ENCODE assay signal across 17 mouse cellular contexts in genomic region chr1:159629822-159630589, GRCm38 (mm10).
DNase-seq lines count a peak whose midpoint lies in the region; ATAC-seq and TF ChIP-seq lines count a peak whose summit lies in the region.
"Had no signal": no experiment of that assay in that cellular context is flagged by ENCODE, and none has a peak within 500 bp of the region (broad histone marks: within the 10 kb centered on the region; RNA-seq: fewer than 3 reads in every experiment).

No protein-coding gene starts in this region.

- H3K9ac ChIP-seq in hindbrain, embryonic 11.5 days (ENCODE audit: low read depth, low read length), result no peak overlapping the region
- H3K9ac ChIP-seq in hindbrain, embryonic 16.5 days (ENCODE audit: low read depth, low read length), result no peak overlapping the region
- H3K9ac ChIP-seq in midbrain, embryonic 11.5 days (ENCODE audit: low read length), result no peak overlapping the region
- no peak overlapping the region for H3K9ac ChIP-seq in midbrain, embryonic 15.5 days
- no peak overlapping the region for H3K9ac ChIP-seq in midbrain, embryonic 14.5 days (replicated peaks; ENCODE audit: low read length)
- H3K9ac ChIP-seq: embryonic facial prominence, embryonic 12.5 days; forebrain, embryonic 15.5 days; heart, embryonic 12.5 days had no signal

- no peak overlapping the region for H3K27ac ChIP-seq in hindbrain, embryonic 11.5 days (ENCODE audit: low read depth, low read length)
- no peak overlapping the region for H3K27ac ChIP-seq in hindbrain, embryonic 16.5 days (ENCODE audit: low read depth, low read length)
- H3K27ac ChIP-seq in midbrain, embryonic 11.5 days (ENCODE audit: low read depth, low read length), result no peak overlapping the region
- H3K27ac ChIP-seq in midbrain, embryonic 15.5 days, result no peak overlapping the region
- H3K27ac ChIP-seq in midbrain, embryonic 14.5 days (replicated peaks; ENCODE audit: low read depth, low read length), result no peak overlapping the region
- H3K27ac ChIP-seq: embryonic facial prominence, embryonic 12.5 days; forebrain, embryonic 15.5 days; heart, adult 2 months had no signal

- ATAC-seq in hindbrain, embryonic 11.5 days (ENCODE audit: low FRiP score), result peak; percentile 59
- no peak for ATAC-seq in hindbrain, embryonic 16.5 days
- peak; percentile 50; the same call in 1 of the 2 replicates for ATAC-seq in midbrain, embryonic 11.5 days (ENCODE audit: low FRiP score)
- ATAC-seq in midbrain, embryonic 15.5 days (replicated peaks), result no peak
- no peak; the same call in 1 of the 2 replicates for ATAC-seq in midbrain, embryonic 14.5 days (ENCODE audit: low FRiP score, low TSS enrichment)
- ATAC-seq: forebrain, embryonic 15.5 days had no signal

- 70% methylated on average over 5 of the region's 5 CpGs for WGBS in hindbrain, embryonic 11.5 days
- WGBS in hindbrain, embryonic 16.5 days, result 48% methylated on average over 5 of the region's 5 CpGs
- 73% methylated on average over 5 of the region's 5 CpGs for WGBS in midbrain, embryonic 11.5 days
- WGBS in midbrain, embryonic 15.5 days, result 54% methylated on average over 5 of the region's 5 CpGs
- 50% methylated on average over 5 of the region's 5 CpGs for WGBS in midbrain, embryonic 14.5 days
- 69% methylated on average over 5 of the region's 5 CpGs for WGBS in lung, adult 2 months

- DNase-seq in hindbrain, embryonic 11.5 days (ENCODE audit: low spot score), result no peak
- DNase-seq in midbrain, embryonic 11.5 days (ENCODE audit: low spot score, missing footprints), result no peak
- peak; percentile 23 for DNase-seq in brain, embryonic 14.5 days (ENCODE audit: low read depth)
- peak; percentile 28 for DNase-seq in midbrain, embryonic 14.5 days
- no peak for DNase-seq in lung, adult 2 months
- DNase-seq in lung, postnatal 25 days (ENCODE audit: low spot score), result no peak
- DNase-seq: adrenal gland, postnatal 10 days; cerebellum, adult 11-12 months; cerebellum, adult 9-10 months; cerebellum, postnatal 25 days; gastrocnemius, postnatal 36 days; heart, adult 2 months had no signal

- no peaks in the 10 kb centered on the region for H3K27me3 ChIP-seq in hindbrain, embryonic 11.5 days (ENCODE audit: control insufficient read depth, insufficient read depth, low read length)
- H3K27me3 ChIP-seq in hindbrain, embryonic 16.5 days (replicated peaks; ENCODE audit: control insufficient read depth, insufficient read depth, low read length), result no peaks in the 10 kb centered on the region
- no peaks in the 10 kb centered on the region for H3K27me3 ChIP-seq in midbrain, embryonic 11.5 days (ENCODE audit: control insufficient read depth, insufficient read depth, low read length)
- H3K27me3 ChIP-seq in midbrain, embryonic 15.5 days (replicated peaks), result no peaks in the 10 kb centered on the region
- no peaks in the 10 kb centered on the region for H3K27me3 ChIP-seq in midbrain, embryonic 14.5 days (ENCODE audit: control insufficient read depth, insufficient read depth, low read length)
- H3K27me3 ChIP-seq: embryonic facial prominence, embryonic 12.5 days; forebrain, embryonic 15.5 days; heart, embryonic 12.5 days had no signal

- no peaks in the 10 kb centered on the region for H3K4me1 ChIP-seq in hindbrain, embryonic 11.5 days (replicated peaks; ENCODE audit: control insufficient read depth, insufficient read depth, low read length)
- no peaks in the 10 kb centered on the region; the same call in 1 of the 2 replicates for H3K4me1 ChIP-seq in hindbrain, embryonic 16.5 days (ENCODE audit: control insufficient read depth, insufficient read depth, low read depth, low read length)
- no peaks in the 10 kb centered on the region for H3K4me1 ChIP-seq in midbrain, embryonic 11.5 days (ENCODE audit: control insufficient read depth, insufficient read depth, low read length)
- 0 out of 2 replicates have a peak, but pooled peaks cover 3% of the 10 kb centered on the region for H3K4me1 ChIP-seq in midbrain, embryonic 15.5 days
- H3K4me1 ChIP-seq in midbrain, embryonic 14.5 days (ENCODE audit: control insufficient read depth, insufficient read depth, low read length), result peaks cover 5% of the 10 kb centered on the region; the same call in 1 of the 2 replicates
- H3K4me1 ChIP-seq in lung, adult 2 months (ENCODE audit: control insufficient read depth, insufficient read depth, low read length), result no peaks in the 10 kb centered on the region
- H3K4me1 ChIP-seq: embryonic facial prominence, embryonic 12.5 days; forebrain, embryonic 15.5 days; heart, embryonic 12.5 days had no signal

- H3K36me3 ChIP-seq in hindbrain, embryonic 11.5 days (ENCODE audit: control insufficient read depth, insufficient read depth, low read length), result no peaks in the 10 kb centered on the region
- H3K36me3 ChIP-seq in hindbrain, embryonic 16.5 days (ENCODE audit: control insufficient read depth, insufficient read depth, low read length), result no peaks in the 10 kb centered on the region
- H3K36me3 ChIP-seq in midbrain, embryonic 11.5 days (ENCODE audit: control insufficient read depth, insufficient read depth, low read length), result no peaks in the 10 kb centered on the region
- H3K36me3 ChIP-seq in midbrain, embryonic 15.5 days (replicated peaks), result no peaks in the 10 kb centered on the region
- no peaks in the 10 kb centered on the region for H3K36me3 ChIP-seq in midbrain, embryonic 14.5 days (ENCODE audit: control insufficient read depth, insufficient read depth, low read length)
- H3K36me3 ChIP-seq: embryonic facial prominence, embryonic 12.5 days; forebrain, embryonic 15.5 days; heart, embryonic 12.5 days had no signal

- no peak overlapping the region for H3K4me2 ChIP-seq in hindbrain, embryonic 11.5 days (replicated peaks; ENCODE audit: low read depth, low read length)
- no peak overlapping the region for H3K4me2 ChIP-seq in hindbrain, embryonic 16.5 days (ENCODE audit: low read length)
- no peak overlapping the region for H3K4me2 ChIP-seq in midbrain, embryonic 11.5 days
- no peak overlapping the region for H3K4me2 ChIP-seq in midbrain, embryonic 15.5 days
- H3K4me2 ChIP-seq in midbrain, embryonic 14.5 days (ENCODE audit: low read length), result no peak overlapping the region
- H3K4me2 ChIP-seq: embryonic facial prominence, embryonic 12.5 days; forebrain, embryonic 15.5 days; heart, embryonic 12.5 days had no signal

- no peak for TF ChIP-seq CTCF in brain, embryonic 14.5 days (IDR thresholded peaks at IDR 0.05; ENCODE audit: borderline replicate concordance, extremely low read depth, insufficient read depth, insufficient read length)
- TF ChIP-seq CTCF in lung, adult 2 months (IDR thresholded peaks at IDR 0.05; ENCODE audit: insufficient read depth, low read length), result no peak

- H3K4me3 ChIP-seq in hindbrain, embryonic 11.5 days (ENCODE audit: low read depth, low read length), result no peak overlapping the region
- H3K4me3 ChIP-seq in hindbrain, embryonic 16.5 days (ENCODE audit: low read length), result no peak overlapping the region
- H3K4me3 ChIP-seq in midbrain, embryonic 11.5 days (ENCODE audit: low read depth, low read length), result no peak overlapping the region
- H3K4me3 ChIP-seq in midbrain, embryonic 15.5 days, result no peak overlapping the region
- no peak overlapping the region for H3K4me3 ChIP-seq in midbrain, embryonic 14.5 days (replicated peaks; ENCODE audit: low read depth, low read length)
- no peak overlapping the region for H3K4me3 ChIP-seq in lung, adult 2 months (replicated peaks; ENCODE audit: extremely low read depth, low read depth, low read length)
- H3K4me3 ChIP-seq: embryonic facial prominence, embryonic 12.5 days; forebrain, embryonic 15.5 days; heart, adult 2 months; heart, embryonic 12.5 days had no signal

- H3K9me3 ChIP-seq in hindbrain, embryonic 11.5 days (ENCODE audit: control insufficient read depth, low read length), result no peaks in the 10 kb centered on the region
- no peaks in the 10 kb centered on the region for H3K9me3 ChIP-seq in hindbrain, embryonic 16.5 days (ENCODE audit: control insufficient read depth, low read length)
- H3K9me3 ChIP-seq in midbrain, embryonic 11.5 days (ENCODE audit: control insufficient read depth, low read length), result no peaks in the 10 kb centered on the region
- H3K9me3 ChIP-seq in midbrain, embryonic 15.5 days, result no peaks in the 10 kb centered on the region
- H3K9me3 ChIP-seq in midbrain, embryonic 14.5 days (ENCODE audit: control insufficient read depth, low read length), result no peaks in the 10 kb centered on the region
- H3K9me3 ChIP-seq: embryonic facial prominence, embryonic 12.5 days; forebrain, embryonic 15.5 days; heart, embryonic 12.5 days had no signal

- no peak for TF ChIP-seq POLR2A in brain, embryonic 14.5 days (IDR thresholded peaks at IDR 0.05; ENCODE audit: borderline replicate concordance, extremely low read depth, insufficient read depth, insufficient read length, poor library complexity, severe bottlenecking)
- no peak for TF ChIP-seq POLR2A in lung, adult 2 months (IDR thresholded peaks at IDR 0.05; ENCODE audit: borderline replicate concordance, extremely low read depth, low read depth, low read length)

Comparison
In these comparisons a context has a peak if more than half of its experiments do, and no peak if none do; other contexts are left out.
1. ATAC-seq: peak in hindbrain, embryonic 11.5 days (single experiment) and midbrain, embryonic 11.5 days (single experiment); none in hindbrain, embryonic 16.5 days (single experiment), midbrain, embryonic 15.5 days (single experiment) and midbrain, embryonic 14.5 days (single experiment).
2. DNase-seq: peak in brain, embryonic 14.5 days (single experiment) and midbrain, embryonic 14.5 days (single experiment); none in hindbrain, embryonic 11.5 days (single experiment), midbrain, embryonic 11.5 days (single experiment), lung, adult 2 months (single experiment) and lung, postnatal 25 days (single experiment).